Mouse (Mus musculus): ENCODE results near the gene Rftn1.

The Rftn1 gene

DNA sequence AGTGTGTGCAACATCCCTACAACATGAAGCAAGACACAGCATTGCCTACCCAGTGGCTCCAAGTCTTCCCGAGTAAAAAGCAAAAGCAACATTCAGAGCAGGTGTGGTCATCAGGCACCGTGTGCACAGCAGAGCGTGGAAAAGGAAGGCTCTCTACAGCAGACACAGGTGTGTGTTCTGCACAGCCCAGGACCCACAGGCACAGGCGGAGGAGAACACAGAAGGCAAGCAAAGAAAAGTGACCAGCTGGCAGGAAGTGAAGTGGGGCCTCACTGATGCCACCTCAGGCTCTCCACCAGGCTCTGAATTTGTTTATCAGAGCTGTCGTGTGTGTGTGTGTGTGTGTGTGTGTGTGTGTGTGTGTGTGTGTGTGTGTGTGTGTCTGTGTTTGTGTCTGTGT, 17.1 kb downstream of the Rftn1 start:
- CTCF ChIA-PET = no interaction called here

GRCm38 (mm10) chr17:50172795-50173194, 17.7 kb downstream of the Rftn1 start:
- CTCF ChIA-PET = no interaction called here

DNA sequence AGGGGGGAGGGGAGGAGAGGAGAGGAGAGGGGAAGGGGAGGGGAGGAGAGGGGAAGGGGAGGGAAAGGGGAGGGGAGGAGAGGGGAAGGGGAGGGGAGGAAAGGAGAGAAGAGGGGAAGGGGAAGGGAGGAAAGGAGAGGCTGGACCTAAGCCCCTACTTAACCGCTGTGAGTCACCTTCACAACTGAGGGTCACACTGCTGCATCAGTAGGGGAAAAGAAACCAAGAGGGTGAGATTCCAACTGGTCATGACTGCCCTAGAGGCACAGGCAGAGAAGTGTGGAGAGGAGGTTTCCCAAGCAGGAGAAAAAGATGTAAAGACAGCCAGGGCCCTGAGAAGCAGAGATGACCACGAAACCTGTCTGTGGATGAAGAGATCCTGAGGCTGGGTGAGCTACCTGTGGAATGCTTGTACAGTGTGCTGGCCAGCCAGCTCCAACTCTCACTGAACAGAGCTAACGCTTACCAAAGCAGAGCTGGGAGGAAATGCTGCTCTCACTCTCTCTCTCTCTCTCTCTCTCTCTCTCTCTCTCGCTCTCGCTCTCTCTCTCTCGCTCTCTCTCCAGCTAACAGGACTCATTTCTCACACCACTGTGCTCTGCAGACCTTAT, 19.4 kb downstream of the Rftn1 start:
- CTCF ChIA-PET = interaction anchor here (0.5 to 0.6 kb wide), 2 partner anchors 26 to 186 kb away, joined by 3 to 6 read pairs; no protein-coding TSS in a partner anchor

- CTCF ChIA-PET = interaction anchor here (0.7 kb wide), 1 partner anchor 35 kb away, joined by 4 read pairs; no protein-coding TSS in a partner anchor
These were observed 20.5 kb downstream of the Rftn1 start for GRCm38 (mm10) chr17:50169946-50170427.

- CTCF ChIA-PET = no interaction called here
These were observed 29.3 kb downstream of the Rftn1 start for GRCm38 (mm10) chr17:50160904-50161805.

GRCm38 (mm10) chr17:50160357-50160756, 30.1 kb downstream of the Rftn1 start:
- CTCF ChIA-PET = no interaction called here

- CTCF ChIA-PET = no interaction called here
These were observed 30.7 kb downstream of the Rftn1 start for GRCm38 (mm10) chr17:50159816-50160215.

DNA sequence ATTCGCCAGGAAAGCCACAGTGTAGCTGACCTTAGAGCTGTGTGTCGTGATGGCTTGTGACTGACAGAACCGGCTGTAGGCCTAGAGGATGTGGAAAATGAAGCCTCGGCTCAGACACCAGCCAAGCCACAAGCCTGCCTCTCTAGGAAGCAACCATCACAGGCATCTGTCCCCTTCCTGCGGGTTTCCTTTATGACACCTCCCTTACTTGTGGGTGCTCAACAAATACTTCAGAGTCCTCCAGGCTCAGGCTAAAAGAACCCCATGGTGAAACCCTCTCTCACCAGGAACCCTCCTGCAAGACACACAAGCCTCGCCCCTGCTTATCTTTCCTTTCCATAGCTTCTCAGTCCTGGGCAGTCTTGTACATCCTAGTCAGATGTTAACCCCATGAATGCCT, 31.9 kb downstream of the Rftn1 start:
- CTCF ChIA-PET = interaction anchor here (0.6 kb wide), 1 partner anchor 51 kb away, joined by 4 read pairs; no protein-coding TSS in a partner anchor

GRCm38 (mm10) chr17:50157190-50158150, 33.0 kb downstream of the Rftn1 start:
- CTCF ChIA-PET = interaction anchor here (0.5 kb wide), 1 partner anchor 932 kb away, joined by 4 read pairs; no protein-coding TSS in a partner anchor

- CTCF ChIA-PET = no interaction called here
These were observed 38.4 kb downstream of the Rftn1 start for GRCm38 (mm10) chr17:50152085-50152484.

GRCm38 (mm10) chr17:50151208-50151723, 39.2 kb downstream of the Rftn1 start:
- CTCF ChIA-PET = no interaction called here

DNA sequence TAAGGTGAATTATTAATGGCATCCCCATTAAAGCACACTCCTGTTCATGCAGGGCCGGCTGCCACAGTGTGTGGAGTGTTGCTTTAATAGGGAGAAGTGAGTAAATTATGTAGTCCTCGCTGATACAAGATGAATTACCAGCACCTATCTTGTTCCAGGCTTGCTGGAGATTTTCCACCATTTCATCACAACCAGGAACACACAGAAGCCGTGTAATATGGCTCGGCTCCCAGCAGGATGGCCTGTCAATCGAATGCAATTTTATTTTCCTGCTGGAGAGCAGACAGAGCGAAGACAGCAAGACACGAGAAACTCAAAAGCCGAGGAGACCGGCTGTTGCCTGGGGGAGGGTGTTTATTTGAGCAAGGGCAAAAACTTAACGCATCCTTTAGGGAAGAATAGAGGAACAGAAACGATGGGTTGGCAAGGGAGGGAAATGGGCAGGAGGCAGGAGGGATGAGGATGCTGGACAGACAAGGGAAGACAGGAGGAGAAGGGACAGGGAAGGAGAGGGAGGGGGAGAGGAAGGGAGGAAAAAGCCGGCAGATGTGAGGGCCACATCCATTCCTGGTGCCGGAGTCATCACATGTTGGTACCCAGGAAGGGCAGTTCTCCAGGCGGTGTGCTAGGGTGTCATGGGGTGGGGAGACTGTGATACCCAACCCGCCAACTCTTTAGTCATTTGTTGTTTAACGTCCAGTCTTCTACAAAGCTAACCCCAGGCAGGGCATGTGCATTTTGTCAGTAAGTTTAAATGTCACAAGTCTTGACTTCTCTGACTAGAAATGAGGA, 39.9 kb downstream of the Rftn1 start:
- CTCF ChIA-PET = no interaction called here

- CTCF ChIA-PET = no interaction called here
These were observed 40.7 kb downstream of the Rftn1 start for GRCm38 (mm10) chr17:50149690-50150210.

DNA sequence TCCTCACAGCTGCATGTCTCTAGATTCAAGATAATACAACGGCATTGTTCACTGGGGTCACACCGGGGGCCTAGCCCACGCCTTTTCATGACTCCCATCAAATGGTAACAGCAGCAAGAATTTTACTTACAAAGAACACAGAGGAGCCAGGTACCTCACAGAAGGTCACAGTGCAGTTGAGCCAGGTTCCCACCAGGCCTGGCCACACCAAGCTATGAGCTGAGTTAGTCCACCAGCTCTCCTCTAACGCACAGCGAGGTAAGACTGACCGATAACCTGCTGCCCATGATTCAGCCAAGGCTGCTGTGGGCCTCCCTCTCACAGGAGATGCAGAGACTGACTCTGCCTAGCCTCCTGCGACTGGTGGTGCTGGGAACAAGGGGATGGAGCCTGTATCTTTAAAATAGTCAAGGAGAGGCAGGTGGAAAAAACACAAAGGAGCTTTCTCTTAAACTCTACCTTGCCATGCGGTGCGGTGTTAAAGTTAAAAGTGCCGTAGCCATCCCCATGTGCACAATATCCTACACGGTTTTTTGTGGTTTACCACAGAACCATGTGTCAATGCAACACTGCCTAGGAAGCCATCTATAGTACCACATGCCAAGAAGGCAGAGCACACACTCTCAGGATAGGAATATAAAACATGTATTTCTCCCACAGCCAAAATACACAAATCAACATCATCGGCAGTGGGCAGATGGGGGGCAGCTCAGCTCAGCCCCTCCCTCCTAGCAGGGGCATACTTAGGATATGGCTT, 42.5 kb downstream of the Rftn1 start:
- CTCF ChIA-PET = no interaction called here

DNA sequence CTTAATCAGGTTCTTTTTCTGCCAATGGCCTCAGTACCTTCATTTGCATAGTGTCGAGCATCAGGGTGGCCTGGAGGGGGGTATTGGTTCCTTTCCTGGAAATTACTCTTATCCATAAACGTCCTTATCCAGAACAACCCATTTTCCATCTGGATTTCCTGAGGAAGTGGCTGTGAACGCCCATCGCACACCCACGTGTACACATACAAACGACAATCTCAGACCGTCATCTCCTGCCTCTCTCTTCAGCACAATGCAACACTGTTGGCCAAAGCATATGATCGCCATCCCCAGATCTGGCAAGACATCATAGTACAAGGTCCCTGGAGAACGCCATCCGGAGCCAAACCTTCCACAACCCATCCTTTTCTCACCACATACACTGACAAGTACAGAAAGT, 47.1 kb downstream of the Rftn1 start:
- CTCF ChIA-PET = no interaction called here

GRCm38 (mm10) chr17:50142553-50142952, 47.9 kb downstream of the Rftn1 start:
- CTCF ChIA-PET = interaction anchor here (0.6 kb wide), 1 partner anchor 711 kb away, joined by 3 read pairs; no protein-coding TSS in a partner anchor

DNA sequence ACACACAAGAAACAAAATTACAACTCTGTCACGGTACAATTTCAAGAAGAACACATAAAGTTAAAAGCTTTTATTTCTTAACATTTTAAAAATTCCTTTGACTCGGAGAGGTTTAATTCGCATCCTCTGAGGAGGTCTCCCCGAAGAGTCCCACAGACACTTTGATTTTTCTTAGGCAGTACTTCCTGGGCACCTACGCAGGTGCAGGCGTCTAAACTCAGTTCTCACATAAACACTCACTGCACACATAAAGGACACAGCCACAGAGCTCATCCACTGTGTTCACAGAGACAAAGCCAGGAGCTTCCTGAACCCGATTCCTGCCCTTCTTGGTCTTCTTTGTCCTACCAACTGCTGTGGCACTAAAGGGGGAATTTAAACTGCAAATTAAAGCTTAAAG, 48.3 kb downstream of the Rftn1 start:
- CTCF ChIA-PET = interaction anchor here (0.6 kb wide), 1 partner anchor 711 kb away, joined by 3 read pairs; no protein-coding TSS in a partner anchor

DNA sequence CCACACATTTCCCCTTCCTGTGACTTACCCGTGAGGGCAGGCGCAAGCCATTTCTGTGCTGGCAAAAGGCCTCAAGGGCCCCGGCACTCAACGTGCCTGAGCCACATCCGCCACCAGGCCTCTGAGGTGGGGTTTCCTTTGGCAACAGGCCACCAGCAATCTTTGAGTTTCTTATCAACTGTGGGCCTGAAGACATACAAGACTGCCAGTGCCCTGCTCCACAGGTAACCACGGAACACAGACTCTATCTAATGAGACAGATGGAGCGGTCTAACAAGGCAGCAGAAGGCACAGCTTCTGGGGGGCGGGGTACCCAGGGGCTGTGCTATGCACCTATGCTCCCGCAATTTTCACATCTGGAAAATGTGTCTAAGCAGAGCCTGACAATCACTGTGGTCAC, 54.4 kb downstream of the Rftn1 start:
- CTCF ChIA-PET = no interaction called here

- CTCF ChIA-PET = interaction anchor here (0.6 kb wide), 1 partner anchor 35 kb away, joined by 4 read pairs; no protein-coding TSS in a partner anchor
These were observed 55.0 kb downstream of the Rftn1 start for GRCm38 (mm10) chr17:50135466-50135865.
